Mouse (Mus musculus) thymus, postnatal 4 days (tissue): ENCODE measurements around the gene Ppp1r9a.

ENCODE experiments used
- DNase-seq: peaks from one replicate; pipeline ENCODE4 v3.0.0; 2021

Gene Ppp1r9a

DNA sequence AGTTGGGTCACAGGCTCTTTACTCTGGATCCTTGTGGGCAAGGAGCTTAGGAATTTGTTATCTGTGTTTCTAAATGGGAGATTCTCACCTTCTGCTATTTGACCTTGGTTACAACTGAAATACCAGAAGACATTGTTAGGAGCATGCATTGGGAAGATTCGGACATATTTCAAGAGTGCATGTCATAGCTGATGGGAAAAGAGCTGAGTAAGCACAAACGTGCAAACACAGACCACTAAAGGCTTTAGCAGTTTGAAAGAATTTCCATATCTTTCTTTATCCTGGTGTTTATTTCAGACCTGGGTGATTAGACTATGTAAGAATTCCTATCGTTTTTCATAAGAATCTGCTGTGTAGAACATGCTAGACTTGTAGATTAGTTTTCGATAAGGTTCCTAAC is 59.5 kb downstream of the Ppp1r9a start:
- DNase-seq: no peak

DNA sequence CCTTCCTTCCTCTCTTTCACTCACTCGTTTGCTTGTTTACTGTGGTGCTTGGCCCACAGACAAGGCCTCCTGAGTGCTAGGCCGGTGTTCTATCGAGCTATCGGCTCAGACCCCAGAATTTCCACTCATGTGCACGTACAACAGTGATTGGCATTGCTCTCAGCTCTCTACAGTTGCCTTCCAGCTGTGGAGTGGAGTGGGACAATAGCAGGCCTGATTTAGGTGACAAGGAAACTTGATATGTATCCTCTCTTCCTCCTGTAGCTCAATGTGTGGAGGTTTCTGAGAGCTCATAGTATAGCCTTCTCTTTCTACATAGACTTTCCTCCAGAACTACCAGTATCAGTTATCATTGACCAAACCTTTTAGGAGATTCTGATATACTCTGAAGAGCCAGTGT is 60.3 kb downstream of the Ppp1r9a start:
- no peak for DNase-seq

DNA sequence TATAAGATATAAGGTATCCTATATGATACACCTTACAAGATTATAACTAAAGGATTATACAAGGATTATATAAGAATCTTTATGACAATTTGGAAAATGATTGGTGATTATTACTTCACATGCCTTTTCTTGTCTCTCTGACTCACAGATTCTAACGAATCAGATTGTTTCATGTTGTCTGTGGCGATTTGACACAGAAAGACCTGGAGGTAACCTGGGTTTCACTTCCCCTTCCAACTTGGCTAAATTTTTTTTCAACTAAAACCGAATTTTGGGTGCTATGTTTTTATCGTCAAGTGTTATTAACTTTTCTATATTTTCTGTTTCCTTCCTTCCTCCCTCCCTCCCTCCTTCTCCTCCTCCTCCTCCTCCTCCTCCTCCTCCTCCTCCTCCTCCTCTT is 64.5 kb downstream of the Ppp1r9a start:
- no peak for DNase-seq

DNA sequence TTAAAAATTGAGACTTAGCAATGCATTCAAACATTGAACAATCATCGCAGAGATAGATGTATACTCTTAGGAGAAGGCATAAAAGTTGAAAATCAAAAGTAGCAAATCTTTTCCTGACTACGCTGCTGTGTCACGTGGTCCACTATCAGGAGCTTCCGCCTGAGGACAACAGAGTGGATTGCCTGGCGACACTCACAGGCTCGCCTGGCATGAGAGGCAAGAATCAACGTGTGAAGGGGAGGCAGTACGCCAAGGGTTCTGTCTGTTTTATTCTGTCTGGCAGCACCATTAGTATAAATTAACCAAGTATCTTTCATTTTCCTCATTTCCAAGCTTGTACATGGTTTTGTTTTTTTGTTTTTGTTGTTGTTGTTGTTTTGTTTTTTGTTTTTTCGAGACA is 68.5 kb downstream of the Ppp1r9a start:
- no peak for DNase-seq

DNA sequence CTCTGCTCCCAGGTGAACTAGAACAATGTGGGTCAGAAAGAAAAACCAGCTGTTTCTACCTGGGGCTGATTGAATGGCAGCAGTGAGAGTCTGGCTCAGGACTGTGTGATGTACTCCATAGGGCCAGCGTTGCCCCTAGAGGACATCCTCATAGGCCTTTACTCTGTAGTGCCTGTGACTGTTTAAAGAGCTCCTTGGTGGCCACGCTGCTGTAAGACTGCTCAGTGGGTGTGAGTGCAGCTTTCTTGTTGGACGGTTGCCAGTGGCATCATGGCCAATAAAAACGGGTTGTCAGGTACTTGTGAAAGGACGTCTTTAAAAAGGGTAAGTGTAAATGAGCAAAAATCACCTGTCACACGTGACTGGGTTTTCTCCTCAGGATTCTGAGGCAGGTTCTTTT is 70.1 kb downstream of the Ppp1r9a start:
- DNase-seq: no peak

DNA sequence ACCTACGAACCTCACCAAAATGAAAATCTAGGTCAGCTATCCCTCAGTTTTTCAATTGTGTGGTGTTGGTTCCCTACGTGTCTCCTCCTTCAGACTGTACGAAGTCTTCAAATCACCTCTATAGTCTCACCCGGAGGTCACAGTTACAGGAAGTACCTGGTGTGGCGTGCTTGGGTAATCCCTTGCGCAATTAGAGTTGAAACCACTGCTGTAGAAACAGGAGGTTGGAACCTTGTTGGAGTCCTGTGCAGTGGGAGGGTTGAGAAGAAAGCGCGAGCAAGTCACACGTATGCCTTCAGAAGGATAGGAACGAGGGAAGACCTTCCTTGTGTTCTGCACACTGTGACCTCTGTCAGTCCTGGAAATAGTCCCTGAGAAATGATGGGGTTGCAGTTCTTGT is 70.6 kb downstream of the Ppp1r9a start:
- DNase-seq: no peak

DNA sequence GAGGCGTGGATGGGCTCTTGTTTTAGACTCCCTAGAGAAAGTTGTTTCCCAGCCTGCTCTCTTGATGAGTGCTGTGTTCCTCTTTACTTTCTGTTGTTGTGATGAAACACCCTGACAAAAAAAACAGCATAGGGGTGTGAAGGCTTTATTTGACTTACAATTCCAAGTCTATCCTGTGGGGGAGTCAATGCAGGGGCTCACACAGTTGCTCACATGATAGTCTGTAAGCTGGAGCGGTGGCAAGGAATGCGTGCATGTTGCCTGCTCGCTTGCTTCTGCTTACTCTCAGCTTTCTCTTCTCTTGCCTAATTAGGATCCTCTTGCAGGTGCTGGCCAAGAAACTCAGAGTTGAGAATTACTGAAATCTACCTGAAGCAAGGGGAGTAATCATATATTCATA is 74.8 kb downstream of the Ppp1r9a start:
- DNase-seq: no peak

DNA sequence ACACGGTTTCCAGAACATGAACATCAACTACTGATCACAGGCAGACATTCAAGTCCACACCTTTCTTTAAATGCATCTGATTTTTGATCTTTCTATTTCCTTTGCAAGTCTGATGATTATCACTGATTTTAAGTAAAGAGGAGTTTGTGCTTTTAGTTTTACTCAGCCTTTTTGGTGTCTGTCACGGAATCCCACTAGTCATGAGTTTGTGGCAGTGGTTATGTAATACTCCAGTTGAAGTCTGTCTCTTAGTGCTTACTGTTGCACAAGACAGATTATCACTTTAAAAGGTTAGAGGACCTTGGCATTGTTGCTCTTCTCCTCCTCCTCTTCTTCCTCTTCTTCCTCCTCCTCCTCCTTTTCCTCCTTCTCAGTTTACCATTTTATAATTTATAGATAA is 75.5 kb downstream of the Ppp1r9a start:
- DNase-seq: no peak

DNA sequence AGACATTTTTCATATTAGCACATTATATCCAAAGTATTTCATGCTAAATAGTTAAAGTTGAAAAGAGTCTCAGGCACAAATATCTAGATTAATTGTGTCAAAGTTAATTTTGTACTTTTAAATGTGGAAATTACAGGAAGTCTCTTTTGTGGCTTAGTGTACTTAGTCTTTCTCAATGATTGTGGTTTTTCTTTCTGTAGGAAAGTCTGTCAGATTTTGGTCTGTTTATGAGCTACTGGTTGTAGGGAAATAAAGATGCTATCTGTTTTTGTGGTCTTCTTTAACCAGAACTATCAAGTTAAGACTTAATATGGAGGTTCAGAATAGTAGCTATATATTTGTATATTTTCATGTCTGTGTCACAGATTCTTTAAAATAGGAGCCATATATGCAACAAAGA is 76.2 kb downstream of the Ppp1r9a start:
- no peak for DNase-seq

DNA sequence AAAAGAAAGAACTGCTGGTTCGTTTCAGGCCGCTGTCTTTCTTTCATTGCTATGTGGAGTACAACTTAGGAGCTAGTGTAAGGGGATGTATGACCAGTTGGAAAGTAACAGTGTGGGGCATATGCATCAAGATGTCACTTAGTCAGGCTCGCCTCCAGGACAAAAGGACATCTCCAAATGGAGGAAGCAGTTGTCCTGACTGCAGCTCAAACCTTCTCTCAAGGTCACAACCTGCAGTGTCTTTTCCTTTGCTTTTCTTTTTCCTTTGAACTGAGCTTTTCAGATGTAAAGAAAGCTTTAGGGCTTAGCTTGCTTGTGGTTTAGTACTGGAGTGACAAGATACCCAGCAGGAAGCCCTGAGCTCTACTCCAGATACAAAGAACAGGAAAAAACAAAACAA is 77.4 kb downstream of the Ppp1r9a start:
- DNase-seq: no peak

DNA sequence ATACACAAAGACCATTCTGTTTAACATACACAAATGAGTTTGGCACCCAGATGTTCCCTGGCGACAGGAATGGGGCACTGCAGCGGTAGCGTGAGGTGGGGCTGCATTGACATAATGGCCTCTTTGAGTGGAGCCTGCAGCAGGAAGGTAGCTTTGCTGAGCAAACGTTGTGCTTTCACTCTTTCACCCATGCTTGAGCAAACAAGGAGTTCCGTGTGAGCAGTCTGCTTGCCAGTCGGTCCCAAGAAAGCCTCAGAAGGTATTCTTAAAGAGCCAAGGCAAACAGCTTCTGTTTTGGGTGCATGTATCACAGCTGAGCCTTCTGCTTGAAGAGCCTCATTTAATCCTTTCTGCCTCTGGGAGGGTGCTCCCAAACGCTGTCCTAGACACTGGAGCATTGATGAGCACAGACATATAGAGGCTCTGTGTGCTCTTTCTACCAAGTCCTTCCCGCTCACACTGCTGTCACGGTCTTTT is 80.0 kb downstream of the Ppp1r9a start:
- DNase-seq: no peak

DNA sequence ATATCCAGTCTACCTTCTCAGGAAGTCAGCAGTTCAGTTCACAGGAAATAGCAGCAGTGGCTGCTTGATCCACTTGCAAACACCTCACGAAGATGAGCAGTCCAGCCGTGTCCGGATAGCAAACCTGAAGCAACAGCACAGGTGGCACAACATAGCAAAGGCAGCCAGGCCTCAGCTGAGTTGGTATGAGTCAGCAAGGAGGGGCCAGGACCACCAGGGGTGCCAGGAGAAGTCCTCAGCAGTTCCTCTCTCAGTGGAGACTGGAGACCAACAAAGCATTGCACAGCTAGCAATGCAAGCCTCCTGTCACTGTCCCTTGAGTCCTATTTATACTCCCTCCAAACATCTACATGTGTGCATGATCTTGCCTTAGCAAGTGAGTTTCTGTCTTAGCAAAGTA is 83.0 kb downstream of the Ppp1r9a start:
- DNase-seq: no peak

DNA sequence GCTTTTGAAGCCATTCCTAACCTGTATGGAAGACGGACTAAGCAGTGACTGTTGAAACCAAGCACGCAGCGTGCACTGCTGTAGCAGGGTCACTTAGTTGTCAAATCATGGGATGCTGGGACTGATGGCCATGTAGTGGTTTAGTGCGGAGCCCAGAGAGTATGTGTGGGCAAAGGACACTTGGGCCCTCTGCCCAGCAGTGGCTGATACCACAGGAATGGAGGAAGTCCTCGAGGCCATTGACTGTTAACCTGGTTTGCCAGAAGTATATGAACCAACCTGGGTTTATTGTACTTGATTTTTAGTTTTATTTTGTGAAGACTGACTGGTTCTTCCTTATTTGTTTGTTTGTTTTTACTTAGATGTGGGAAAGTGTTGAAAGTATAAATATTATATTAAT is 84.4 kb downstream of the Ppp1r9a start:
- DNase-seq: no peak

DNA sequence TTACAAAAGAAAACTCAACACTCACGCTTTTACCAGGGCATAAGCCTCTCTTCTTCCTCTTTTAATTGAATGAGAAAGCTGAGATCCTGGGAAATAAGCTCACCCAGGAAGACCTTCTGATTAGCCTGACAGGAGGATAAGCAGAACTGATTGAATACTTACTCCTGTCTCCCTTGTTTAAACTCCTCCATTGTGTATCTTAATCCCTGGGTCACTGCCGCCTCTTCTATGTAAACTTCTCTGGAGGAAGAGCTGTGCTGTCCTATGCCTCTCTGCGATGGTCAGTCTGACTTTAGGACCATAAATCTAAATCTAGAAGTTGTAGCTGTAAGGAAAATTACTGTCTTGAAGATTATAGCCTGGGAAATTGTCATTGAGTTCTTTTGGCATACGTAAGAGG is 86.0 kb downstream of the Ppp1r9a start:
- DNase-seq: no peak

DNA sequence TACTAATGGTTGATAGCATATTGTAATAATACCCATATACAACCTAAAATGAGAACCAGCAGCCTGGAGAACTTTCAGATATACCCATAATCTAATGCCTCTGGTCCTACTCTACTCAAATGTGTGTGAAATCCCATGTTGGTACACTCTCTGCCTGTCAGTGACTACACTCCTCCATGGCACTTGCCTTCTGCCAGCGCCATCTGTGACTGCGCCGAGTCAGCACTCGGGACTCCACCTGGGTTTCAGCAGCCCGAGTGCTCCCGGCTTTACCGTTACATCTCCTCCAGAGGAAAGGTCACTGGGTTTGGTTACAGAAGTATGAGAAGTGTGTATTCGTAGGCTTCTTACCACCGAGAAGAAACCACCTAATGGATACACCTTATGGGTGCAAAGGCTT is 89.6 kb downstream of the Ppp1r9a start:
- no peak for DNase-seq

DNA sequence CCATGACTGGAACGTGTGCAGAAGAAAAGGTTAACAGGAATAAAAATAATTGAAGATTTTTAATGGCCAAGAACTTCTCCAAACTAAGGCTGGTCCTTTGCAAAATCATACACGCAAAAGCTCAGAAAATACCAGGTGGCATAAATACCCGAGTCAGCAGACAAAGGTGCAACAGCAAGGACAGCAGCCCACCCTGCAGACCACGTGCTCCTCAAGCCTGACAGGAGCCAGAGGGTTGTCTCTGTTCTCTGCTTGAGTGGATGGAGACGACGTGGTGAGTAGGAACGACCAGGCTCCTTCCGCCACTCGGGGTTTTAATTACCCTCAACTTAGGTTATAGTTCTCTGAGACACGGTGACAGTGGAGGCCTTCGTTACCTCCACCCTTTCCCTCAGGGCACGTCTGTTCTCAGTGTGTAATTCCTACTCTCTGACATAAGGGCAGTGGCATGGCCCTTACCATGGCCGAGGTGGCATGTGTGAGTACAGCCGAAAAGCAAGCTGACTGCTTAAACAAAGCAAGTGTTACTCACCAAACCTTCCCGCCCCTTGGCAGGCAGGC is 91.0 kb downstream of the Ppp1r9a start:
- DNase-seq: no peak

DNA sequence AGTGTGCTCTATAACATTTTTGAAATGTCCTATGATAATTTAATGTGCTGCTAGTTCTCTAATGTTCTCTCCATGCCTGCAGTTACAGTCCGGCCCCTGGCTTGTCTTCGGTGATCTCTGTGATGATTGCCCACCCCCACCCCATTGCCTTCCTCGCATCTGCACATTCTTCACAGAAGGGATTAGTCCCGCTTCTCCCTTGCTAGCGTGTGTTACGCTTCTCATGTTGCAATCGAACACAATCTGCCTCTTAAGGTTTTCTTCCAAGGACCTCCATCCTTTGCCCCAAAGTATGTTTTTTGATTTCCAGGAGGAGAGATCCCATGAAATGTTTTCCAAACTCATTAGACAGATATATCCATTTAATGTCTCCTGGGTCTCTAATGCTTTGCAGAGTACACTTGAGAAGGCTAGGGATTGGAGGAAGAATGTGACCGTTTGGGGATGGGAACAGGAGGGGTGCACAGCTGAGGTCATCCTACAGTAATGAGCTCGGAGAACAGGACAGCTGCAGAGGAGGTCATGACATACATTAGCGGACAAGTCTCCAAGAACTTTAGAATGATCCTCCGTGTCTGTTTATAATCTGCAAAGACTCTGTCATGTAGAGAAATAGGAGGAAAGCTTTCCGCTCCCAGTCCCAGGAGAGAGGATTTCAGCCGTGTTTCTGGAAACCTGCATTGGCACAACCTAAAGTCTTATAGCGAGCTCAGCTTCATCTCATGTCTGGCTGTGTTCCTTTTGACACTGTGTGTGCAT is 91.6 kb downstream of the Ppp1r9a start:
- DNase-seq: no peak

DNA sequence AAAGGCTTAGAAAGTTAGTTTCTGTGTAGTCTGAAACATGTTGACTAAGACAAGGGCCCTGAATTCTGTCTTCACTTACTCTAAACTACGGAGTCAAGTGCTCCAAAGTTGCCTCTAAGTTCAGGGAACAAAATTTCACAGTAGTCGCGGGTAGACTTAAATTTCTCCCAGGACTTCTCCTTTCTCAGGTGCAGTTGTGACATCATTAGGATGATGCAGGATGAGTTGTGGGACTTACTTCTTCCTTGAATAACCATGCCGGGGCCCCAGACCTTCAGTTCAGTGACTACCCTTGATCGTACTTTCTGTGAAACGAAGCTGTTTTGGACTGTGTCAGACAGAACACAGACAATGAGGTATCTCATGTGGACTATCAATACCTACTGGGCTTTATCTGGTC is 94.9 kb downstream of the Ppp1r9a start:
- no peak for DNase-seq

DNA sequence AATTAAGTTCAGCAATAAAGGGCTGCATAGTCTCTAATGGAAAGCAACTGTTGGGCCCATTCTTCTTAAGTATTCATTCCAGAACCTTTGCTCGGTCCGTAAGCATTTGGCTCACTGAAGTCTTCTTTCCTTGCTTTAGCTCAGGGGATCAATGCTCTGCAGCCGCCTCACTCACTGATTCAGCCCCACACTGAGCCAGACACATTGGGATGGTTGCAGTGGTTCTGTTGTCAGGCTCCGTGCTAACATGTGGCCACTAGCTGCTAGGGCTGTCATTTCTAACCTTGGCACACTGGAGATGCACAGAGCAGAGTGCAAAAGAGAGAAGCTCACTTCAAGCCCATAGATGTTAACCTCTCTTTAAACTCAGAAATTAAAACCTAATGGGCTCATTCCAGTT is 96.2 kb downstream of the Ppp1r9a start:
- DNase-seq: no peak

DNA sequence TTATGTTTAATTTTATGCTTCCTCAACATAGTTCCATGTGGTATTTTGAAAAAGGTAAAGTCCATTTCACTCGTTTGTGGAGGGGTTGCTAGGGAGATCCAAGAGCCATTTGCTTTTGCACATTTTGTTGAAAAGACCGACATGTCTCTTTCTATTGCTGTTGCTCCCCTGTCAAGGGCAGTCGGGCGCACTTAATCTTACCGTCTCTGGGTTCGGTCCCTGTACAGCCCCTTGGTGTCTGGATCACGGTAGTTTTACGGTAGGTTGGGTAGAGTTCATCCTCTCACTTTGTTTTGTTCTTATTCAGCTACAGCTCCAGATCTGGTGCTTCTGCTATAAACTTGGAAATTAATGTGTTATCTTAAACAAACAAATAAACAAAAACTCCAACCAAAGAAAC is 98.1 kb downstream of the Ppp1r9a start:
- no peak for DNase-seq

DNA sequence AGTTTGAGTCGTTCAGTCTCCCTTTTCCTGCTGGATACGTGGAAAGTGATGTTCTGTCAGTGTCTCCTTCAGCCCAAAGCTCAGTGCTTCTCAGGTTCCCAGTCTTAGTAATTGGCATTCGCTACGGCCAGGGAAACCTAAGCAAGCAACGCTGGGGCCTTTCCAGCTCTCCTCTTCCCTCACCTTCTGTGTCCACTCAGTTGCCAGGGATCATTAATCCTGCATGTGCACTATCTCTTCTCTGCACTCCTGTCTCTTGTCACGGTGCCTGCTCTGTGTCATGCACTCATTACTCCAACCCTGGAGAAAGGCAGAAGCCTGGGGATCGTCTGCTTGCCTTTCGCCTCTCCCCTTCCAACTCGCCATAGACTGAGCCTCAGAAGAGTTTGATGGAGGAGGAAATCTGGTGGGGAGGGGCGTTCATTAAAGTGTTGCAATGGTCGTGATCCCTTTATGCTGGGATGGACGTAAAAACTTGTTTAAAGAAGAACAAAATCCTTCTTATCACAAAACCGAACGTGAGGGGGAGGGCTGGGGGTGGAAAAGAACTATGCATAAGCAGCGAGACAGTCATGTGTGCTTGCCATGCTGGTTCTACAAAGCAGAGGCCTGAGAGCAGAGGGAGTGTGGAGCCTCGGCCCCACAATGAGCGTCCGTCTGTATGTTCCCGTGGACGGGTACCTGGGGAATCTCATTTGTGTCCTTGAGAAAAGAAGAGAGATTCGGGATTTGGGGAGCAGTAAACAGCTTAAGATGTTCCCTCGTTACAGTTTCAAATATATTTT is 103.0 kb downstream of the Ppp1r9a start:
- no peak for DNase-seq

DNA sequence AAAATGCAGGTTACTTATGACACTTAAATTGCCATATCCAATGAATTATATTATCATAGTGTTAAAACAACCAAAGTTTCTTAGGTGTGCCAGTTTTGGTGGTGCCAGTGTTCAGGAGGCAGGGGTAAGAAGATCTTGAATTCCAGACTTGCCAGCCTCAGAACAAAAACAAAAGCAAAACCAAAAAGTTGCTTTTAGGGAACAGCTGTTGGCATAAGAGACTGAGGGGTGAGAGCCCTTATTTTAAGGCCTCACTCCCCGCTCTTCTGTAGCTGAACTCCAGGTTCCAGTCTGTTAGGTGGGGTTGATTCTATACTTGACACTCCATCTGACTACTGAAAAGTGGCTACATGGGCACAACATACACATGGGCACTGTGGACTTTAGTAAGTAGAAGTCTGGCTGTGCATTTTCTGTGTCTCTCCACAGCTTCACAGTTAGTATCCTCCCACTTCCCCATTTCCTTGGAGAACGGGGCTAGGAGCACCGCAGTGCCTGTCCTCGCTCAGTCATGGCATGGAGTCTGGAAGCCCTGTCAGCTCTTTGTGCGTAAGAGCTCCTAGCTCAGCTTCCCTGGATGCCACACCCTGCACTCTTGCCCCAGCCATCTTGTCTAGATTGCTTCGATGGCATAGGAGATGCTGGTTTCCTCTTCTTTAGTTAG is 103.7 kb downstream of the Ppp1r9a start:
- no peak for DNase-seq

DNA sequence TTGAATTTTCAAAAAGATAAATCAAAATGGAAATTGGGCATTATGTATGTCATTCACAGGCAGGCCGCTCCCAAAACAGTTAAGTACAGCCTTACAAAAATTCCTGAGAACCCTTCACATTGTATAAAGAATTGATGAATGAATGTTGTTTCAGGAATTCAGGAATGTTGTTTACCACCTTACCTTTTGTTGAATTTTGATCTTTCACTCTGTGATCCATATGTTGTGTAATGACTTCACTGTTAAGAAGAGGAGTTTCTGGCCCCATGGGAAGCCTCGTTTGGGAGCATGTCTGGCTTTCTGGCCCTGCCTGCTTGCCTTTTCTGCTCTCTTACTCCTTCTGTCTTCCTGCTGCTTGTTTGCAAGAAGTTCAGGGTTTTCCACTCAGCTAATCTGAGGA is 105.4 kb downstream of the Ppp1r9a start:
- no peak for DNase-seq

DNA sequence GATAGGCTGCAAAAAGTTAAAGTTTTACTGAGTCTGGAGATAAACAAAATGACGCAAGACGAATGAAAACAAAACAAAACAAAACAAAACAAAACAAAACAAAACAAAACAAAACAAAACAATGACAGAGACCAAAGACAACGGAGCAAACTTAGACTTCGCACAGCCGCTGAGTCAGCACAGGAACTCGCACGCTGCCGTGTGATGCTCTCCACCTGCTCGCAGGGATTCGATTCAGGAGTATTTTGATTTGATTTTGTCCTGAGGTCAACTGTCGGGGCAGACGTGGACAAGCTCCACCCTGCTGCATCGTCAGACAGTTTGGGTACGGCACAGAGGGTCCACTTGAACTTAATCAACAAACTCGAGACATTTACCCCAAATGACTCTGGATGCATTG is 105.9 kb downstream of the Ppp1r9a start:
- DNase-seq: no peak
